Mouse (Mus musculus) erythroblast, embryonic 14.5 days (primary cell): ENCODE results near the gene Mrpl16.

ENCODE experiments used
- GATA1 ChIP-seq: IDR thresholded peaks from 2 replicates; pipeline ENCODE4 v1.6.1; 2012; ENCODE audit warnings: low read length, inconsistent platforms, mixed read lengths
- TAL1 ChIP-seq: IDR thresholded peaks from 3 replicates; pipeline ENCODE4 v1.6.1; 2012; ENCODE audit warnings: low read length, inconsistent platforms, mixed read lengths

- TF ChIP-seq GATA1 (no peak), TAL1 (no peak)
Measured at GRCm38 (mm10) chr19:11766413-11766812, 3.8 kb upstream of the Mrpl16 start.
